ENCODE assay signal across 20 mouse cellular contexts in the genomic region with DNA sequence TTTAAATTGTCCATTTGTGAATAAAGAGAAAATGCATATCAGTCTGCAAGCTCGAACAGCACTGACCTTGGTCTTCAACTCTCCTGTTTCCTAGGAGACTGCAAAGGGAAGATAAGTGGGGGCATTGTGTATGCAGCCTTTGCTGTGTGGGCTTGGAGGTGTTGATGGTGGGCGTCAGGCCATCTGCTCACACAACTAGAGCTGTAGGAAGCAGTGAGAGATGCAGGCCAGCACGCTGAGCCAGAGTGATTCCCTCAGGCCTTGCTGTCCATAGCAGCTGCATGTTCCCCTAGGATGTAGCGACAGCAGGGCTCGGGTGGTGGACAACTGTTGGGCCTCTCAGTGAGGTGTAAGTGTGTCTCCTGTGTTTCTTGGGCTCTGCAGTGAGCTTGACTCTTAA. TPM values are rescaled to one million over a fixed set of nuclear protein-coding genes. Genes with fewer than 3 reads are reported as not detected.
A peak's percentile ranks its signal among the peaks of the same experiment; 100 is the strongest.
DNase-seq lines count a peak whose midpoint lies in the region; TF ChIP-seq lines count a peak whose summit lies in the region.
"Had no signal": no experiment of that assay in that cellular context is flagged by ENCODE, and none has a peak within 500 bp of the region (broad histone marks: within the 10 kb centered on the region; RNA-seq: fewer than 3 reads in every experiment).

No protein-coding gene starts in this region.

- H3K27ac ChIP-seq in left cerebral cortex, adult 2 months, result no peak overlapping the region
- H3K27ac ChIP-seq in embryonic facial prominence, embryonic 10.5 days (replicated peaks), result no peak overlapping the region
- H3K27ac ChIP-seq: hindbrain, embryonic 10.5 days had no signal

- no peaks in the 10 kb centered on the region; the same call in 1 of the 2 replicates for H3K4me1 ChIP-seq in embryonic facial prominence, embryonic 10.5 days
- H3K4me1 ChIP-seq: hindbrain, embryonic 10.5 days had no signal

- intact Hi-C loops in left cerebral cortex, adult 2 months (cut with DNase I), result no loop called here
- intact Hi-C loops in heart, postnatal 25 days (cut with DNase I), result no loop called here
- intact Hi-C loops in heart, postnatal 36 days (cut with DNase I), result no loop called here

- H3K36me3 ChIP-seq in embryonic facial prominence, embryonic 10.5 days (replicated peaks), result no peaks in the 10 kb centered on the region
- H3K36me3 ChIP-seq: heart, embryonic 12.5 days; hindbrain, embryonic 10.5 days had no signal

- TF ChIP-seq CTCF in left cerebral cortex, adult 2 months (IDR thresholded peaks at IDR 0.05), result no peak

- WGBS in embryonic facial prominence, embryonic 10.5 days, result 67% methylated on average over 5 of the region's 5 CpGs

- no peak overlapping the region for H3K4me3 ChIP-seq in left cerebral cortex, adult 2 months
- H3K4me3 ChIP-seq in embryonic facial prominence, embryonic 10.5 days, result no peak overlapping the region
- H3K4me3 ChIP-seq: heart, embryonic 12.5 days; hindbrain, embryonic 10.5 days had no signal

- H3K9me3 ChIP-seq in embryonic facial prominence, embryonic 10.5 days, result no peaks in the 10 kb centered on the region
- H3K9me3 ChIP-seq: heart, embryonic 12.5 days; hindbrain, embryonic 10.5 days had no signal

- peak; percentile 6 for DNase-seq in embryo, embryonic 10 days (ENCODE audit: low spot score)
- DNase-seq in embryo, embryonic 11 days, result no peak
- DNase-seq in frontal cortex, postnatal 25 days (ENCODE audit: low spot score in 2 of 2), result peak; percentile 40 to 58
- DNase-seq in left cerebral cortex, adult 2 months (ENCODE audit: extremely low spot score in 1 of 2, low spot score in 2 of 2), result peak; percentile 65 to 83
- peak; percentile 87 to 89 for DNase-seq in right cerebral cortex, adult 2 months (ENCODE audit: low spot score in 2 of 2)
- DNase-seq in embryonic facial prominence, embryonic 10.5 days (ENCODE audit: low spot score), result no peak
- DNase-seq in heart, postnatal 25 days (ENCODE audit: low spot score), result no peak
- no peak for DNase-seq in heart, postnatal 36 days
- DNase-seq: cerebellum, adult 18-20 months; gastrocnemius, postnatal 14 days; kidney, postnatal 25 days; liver; lung, embryonic 14.5 days; spleen, adult 18-20 months had no signal

- 0 out of 2 replicates have a peak, but pooled peaks cover 3% of the 10 kb centered on the region for H3K27me3 ChIP-seq in embryonic facial prominence, embryonic 10.5 days (replicated peaks; ENCODE audit: low read depth, poor library complexity, severe bottlenecking)

RNA-seq across cellular contexts. Expression of a gene that starts 13.2 kb away (rescaled TPM):
- total RNA-seq in left cerebral cortex, adult 2 months (2021), result 10 to 100 TPM; 19.3 to 24.4 TPM
- polyA plus RNA-seq in embryonic facial prominence, embryonic 10.5 days (2016; fragmentation: Nextera tagmentation; extraction: Ambion mirVana), result 131 TPM in 2 replicates
- 10 to 100 TPM; 20.2 to 24.4 TPM for total RNA-seq in heart, postnatal 25 days (2021)
- 10 to 100 TPM; 23.0 to 23.9 TPM for total RNA-seq in heart, postnatal 36 days (2021)

RNA-seq across cellular contexts. Expression of a gene that starts 30.1 kb away (rescaled TPM):
- total RNA-seq in left cerebral cortex, adult 2 months (2021), result 100 to 1,000 TPM; 530 to 532 TPM
- polyA plus RNA-seq in embryonic facial prominence, embryonic 10.5 days (2016; fragmentation: Nextera tagmentation; extraction: Ambion mirVana), result 0.60 and 0.95 TPM in 2 replicates
- total RNA-seq in heart, postnatal 25 days (2021), result under 1 TPM; 0.05 to 0.14 TPM
- under 1 TPM; 0.08 TPM for total RNA-seq in heart, postnatal 36 days (2021)
- total RNA-seq: CH12.LX had no signal

RNA-seq across cellular contexts. Expression of a gene that starts 36.9 kb away (rescaled TPM):
- under 1 TPM; 0.25 to 0.30 TPM for total RNA-seq in left cerebral cortex, adult 2 months (2021)
- polyA plus RNA-seq in embryonic facial prominence, embryonic 10.5 days (2016; fragmentation: Nextera tagmentation; extraction: Ambion mirVana), result 0.09 and 0.12 TPM in 2 replicates
- total RNA-seq in heart, postnatal 25 days (2021), result not detected
- total RNA-seq in heart, postnatal 36 days (2021), result not detected
- total RNA-seq: CH12.LX; gastrocnemius, postnatal 14 days had no signal
- polyA plus RNA-seq: heart, embryonic 12.5 days; hindbrain, embryonic 10.5 days; lung, embryonic 14.5 days; stomach, embryonic 16.5 days had no signal

RNA-seq across cellular contexts. Expression of a gene that starts 48.0 kb away (rescaled TPM):
- total RNA-seq in left cerebral cortex, adult 2 months (2021), result under 1 TPM in 1 of 2 experiments, not detected in 1; 0.26 TPM
- polyA plus RNA-seq in embryonic facial prominence, embryonic 10.5 days (2016; fragmentation: Nextera tagmentation; extraction: Ambion mirVana), result 0.29 and 0.39 TPM in 2 replicates
- not detected for total RNA-seq in heart, postnatal 25 days (2021)
- not detected for total RNA-seq in heart, postnatal 36 days (2021)
- total RNA-seq: CH12.LX; gastrocnemius, postnatal 14 days had no signal

RNA-seq across cellular contexts. Expression of a gene that starts 48.3 kb away (rescaled TPM):
- total RNA-seq in left cerebral cortex, adult 2 months (2021), result 10 to 100 TPM in 1 of 2 experiments, 1 to 10 TPM in 1; 9.3 to 11.4 TPM
- not detected in 2 replicates for polyA plus RNA-seq in embryonic facial prominence, embryonic 10.5 days (2016; fragmentation: Nextera tagmentation; extraction: Ambion mirVana)
- 10 to 100 TPM; 51.3 to 56.6 TPM for total RNA-seq in heart, postnatal 25 days (2021)
- 10 to 100 TPM; 45.5 to 58.6 TPM for total RNA-seq in heart, postnatal 36 days (2021)
- total RNA-seq: CH12.LX had no signal
- polyA plus RNA-seq: hindbrain, embryonic 10.5 days; intestine, postnatal 0 days; lung, embryonic 14.5 days; neural tube, embryonic 14.5 days; stomach, embryonic 16.5 days had no signal

Comparison
In these comparisons a context has a peak if more than half of its experiments do, and no peak if none do; other contexts are left out.
1. DNase-seq: peak in embryo, embryonic 10 days (single experiment), frontal cortex, postnatal 25 days (2 of 2), left cerebral cortex, adult 2 months (2 of 2) and right cerebral cortex, adult 2 months (2 of 2); none in embryo, embryonic 11 days (single experiment), embryonic facial prominence, embryonic 10.5 days (single experiment), heart, postnatal 25 days (single experiment) and heart, postnatal 36 days (0 of 2).
2. RNA of a gene that starts 30.1 kb away (total RNA-seq): 530 to 532 TPM in left cerebral cortex, adult 2 months; 0.05 to 0.14 TPM in heart, postnatal 25 days and 0.08 TPM in heart, postnatal 36 days; every median in the first group is over 100 times any median in the second.